Mouse (Mus musculus): ENCODE data around the gene A2ml1. TPM values are rescaled to one million over a fixed set of nuclear protein-coding genes. Genes with fewer than 3 reads are reported as not detected.
"Not testable (repeated sequence)": the region's sequence is repeated elsewhere in the genome, so short reads cannot be mapped to it uniquely, and the experiment has no call there.

A2ml1 gene
- not detected in 2 replicates for polyA plus RNA-seq (2012)

DNA sequence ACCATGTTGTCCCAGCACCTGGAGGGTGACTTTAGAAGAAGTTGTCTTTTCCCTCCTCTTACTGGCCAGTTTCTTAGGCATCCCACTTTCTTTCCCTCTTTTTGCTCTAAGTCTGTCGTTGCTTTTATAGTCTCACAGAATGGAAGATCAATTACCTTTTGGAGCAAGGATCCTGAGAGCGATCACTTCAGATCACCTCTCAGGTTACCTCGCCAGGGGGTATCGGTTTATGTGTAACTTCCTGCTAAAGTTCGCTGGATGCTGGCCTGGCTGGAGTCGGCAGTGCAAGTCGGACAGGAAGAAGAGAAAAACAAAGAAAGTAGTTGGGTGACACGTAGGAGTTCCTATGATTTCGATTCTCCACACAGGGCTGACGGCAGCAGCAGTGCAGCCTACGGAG, at the start of gene A2ml1:
Gene A2ml1, minus strand, starts transcription at position 101 of the 400 bp plus-strand sequence.
- TF ChIP-seq GATA1 (IDR thresholded peaks at IDR 0.05; ENCODE audit: low read length): no peak

GRCm38 (mm10) chr6:128624425-128624824, 43.0 kb upstream of the A2ml1 start:
- TF ChIP-seq GATA1 (IDR thresholded peaks at IDR 0.05; ENCODE audit: low read length): no peak

DNA sequence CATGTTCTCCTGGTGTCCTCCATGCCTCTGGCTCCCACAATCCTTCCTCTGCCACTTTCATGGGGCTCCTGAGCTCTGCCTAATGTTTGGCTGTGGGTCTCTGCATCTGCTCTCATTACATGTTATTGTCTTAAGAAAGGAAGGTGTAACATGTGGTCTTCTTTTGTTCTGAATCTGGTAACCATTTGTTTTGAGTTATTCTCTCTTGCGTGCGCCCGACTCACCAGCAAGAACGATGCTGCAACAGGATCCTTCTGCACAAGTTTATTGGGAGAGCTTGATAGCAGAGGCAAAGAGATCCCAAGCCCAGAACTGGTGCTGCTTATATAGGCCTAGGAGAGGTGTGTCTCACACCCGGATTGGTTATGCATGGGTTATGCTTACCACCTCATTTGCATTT, 42.0 kb upstream of the A2ml1 start, which contains the start of gene Klrb1a:
Gene Klrb1a, minus strand, starts transcription at position 101 of the 400 bp plus-strand sequence.
- not testable (repeated sequence) for TF ChIP-seq GATA1 (IDR thresholded peaks at IDR 0.05; ENCODE audit: low read length)

- no peak for TF ChIP-seq GATA1 (IDR thresholded peaks at IDR 0.05; ENCODE audit: low read length)
Observed at GRCm38 (mm10) chr6:128622733-128623132, 41.3 kb upstream of the A2ml1 start.

DNA sequence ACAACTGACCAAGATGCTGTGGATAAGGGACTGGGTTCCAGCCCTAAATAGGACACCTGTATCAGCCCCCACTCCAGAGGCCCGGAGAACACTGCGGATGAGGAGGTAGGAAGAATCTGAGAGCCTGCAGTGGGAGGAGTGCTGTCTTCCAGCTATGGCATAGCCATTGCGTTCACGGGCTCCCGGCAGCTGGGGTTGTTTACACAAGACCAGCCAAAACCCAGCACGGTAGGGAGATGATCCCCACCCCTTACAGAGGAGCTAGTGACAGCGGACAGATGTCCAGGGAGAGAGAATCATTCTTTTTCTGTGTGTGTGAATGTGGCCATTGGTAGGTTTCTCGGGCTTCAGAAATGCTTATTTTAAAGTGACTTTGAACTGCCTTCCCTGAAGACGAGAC, 24.9 kb upstream of the A2ml1 start:
- TF ChIP-seq GATA1 (IDR thresholded peaks at IDR 0.05; ENCODE audit: low read length): no peak

DNA sequence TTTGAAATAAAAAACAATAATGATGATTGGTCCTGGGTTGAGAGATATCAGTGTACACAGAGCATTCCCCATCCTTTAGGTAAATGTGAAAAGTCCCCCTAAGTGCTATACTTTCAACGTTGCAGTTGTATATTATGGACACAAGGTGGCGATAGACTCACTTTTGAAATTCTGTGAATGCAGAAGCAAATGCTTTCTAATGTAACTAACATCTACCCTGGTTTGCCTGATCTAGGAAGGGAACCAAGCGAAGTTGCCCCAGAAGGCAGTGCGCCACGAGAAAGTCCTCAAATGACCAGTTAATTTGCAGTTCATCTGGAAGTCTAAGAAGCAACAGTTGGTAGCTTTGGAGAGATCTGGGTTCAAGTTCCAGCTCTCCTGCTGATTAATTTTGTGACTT, 23.1 kb upstream of the A2ml1 start:
- TF ChIP-seq GATA1 (IDR thresholded peaks at IDR 0.05; ENCODE audit: low read length): no peak

- no peak for TF ChIP-seq GATA1 (IDR thresholded peaks at IDR 0.05; ENCODE audit: low read length)
Observed at GRCm38 (mm10) chr6:128602463-128603201, 21.2 kb upstream of the A2ml1 start.

- TF ChIP-seq GATA1 (IDR thresholded peaks at IDR 0.05; ENCODE audit: low read length): no peak
Observed at GRCm38 (mm10) chr6:128602026-128602425, 20.6 kb upstream of the A2ml1 start.

GRCm38 (mm10) chr6:128599555-128599954, 18.1 kb upstream of the A2ml1 start:
- TF ChIP-seq GATA1 (IDR thresholded peaks at IDR 0.05; ENCODE audit: low read length): no peak

- no peak for TF ChIP-seq GATA1 (IDR thresholded peaks at IDR 0.05; ENCODE audit: low read length)
Observed at GRCm38 (mm10) chr6:128598256-128599047, 17.0 kb upstream of the A2ml1 start.

DNA sequence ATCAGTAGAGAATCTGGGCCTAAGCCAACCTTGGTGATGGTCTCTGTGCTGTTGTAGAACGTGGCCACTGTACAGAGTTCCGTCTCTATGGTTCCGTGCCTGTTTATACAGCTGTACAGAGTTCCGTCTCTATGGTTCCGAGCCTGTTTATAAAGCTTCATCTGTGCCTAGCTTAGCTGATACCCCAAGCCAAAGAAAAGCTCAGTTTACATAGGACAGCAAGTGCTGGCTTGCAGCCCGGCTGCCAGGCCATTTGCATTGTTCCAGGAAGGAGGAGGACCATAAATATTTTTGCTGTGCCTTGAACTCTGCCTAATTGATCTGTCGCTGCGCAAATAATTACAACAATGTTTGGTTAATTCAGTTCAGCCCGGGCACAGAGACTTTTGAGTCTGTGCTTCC, 15.7 kb upstream of the A2ml1 start:
- no peak for TF ChIP-seq GATA1 (IDR thresholded peaks at IDR 0.05; ENCODE audit: low read length)

GRCm38 (mm10) chr6:128594651-128595050, 13.2 kb upstream of the A2ml1 start:
- TF ChIP-seq GATA1 (IDR thresholded peaks at IDR 0.05; ENCODE audit: low read length): no peak

GRCm38 (mm10) chr6:128589426-128589825, 8.0 kb upstream of the A2ml1 start:
- TF ChIP-seq GATA1 (IDR thresholded peaks at IDR 0.05; ENCODE audit: low read length): no peak

DNA sequence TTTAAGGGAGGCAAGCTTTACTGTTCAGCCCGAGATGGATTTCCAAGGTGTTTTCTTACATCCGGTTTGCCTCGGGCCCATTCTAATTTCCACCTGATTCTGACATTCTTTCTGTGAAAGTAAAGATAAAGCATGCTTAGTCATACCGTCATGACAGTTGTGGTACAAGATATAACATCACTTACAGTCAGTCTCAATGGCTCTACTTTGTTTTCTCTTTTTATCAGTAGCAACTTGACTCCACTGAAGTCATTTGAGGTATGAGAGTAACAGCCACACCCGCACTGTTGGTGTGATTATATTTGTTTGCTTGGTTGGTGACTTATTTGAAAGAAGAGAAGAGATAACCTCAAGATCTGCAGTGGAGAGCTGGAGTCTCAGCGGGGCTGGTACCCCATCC, 6.2 kb upstream of the A2ml1 start:
- TF ChIP-seq GATA1 (IDR thresholded peaks at IDR 0.05; ENCODE audit: low read length): no peak

- no peak for TF ChIP-seq GATA1 (IDR thresholded peaks at IDR 0.05; ENCODE audit: low read length)
Observed at GRCm38 (mm10) chr6:128585642-128586245, 4.3 kb upstream of the A2ml1 start.

DNA sequence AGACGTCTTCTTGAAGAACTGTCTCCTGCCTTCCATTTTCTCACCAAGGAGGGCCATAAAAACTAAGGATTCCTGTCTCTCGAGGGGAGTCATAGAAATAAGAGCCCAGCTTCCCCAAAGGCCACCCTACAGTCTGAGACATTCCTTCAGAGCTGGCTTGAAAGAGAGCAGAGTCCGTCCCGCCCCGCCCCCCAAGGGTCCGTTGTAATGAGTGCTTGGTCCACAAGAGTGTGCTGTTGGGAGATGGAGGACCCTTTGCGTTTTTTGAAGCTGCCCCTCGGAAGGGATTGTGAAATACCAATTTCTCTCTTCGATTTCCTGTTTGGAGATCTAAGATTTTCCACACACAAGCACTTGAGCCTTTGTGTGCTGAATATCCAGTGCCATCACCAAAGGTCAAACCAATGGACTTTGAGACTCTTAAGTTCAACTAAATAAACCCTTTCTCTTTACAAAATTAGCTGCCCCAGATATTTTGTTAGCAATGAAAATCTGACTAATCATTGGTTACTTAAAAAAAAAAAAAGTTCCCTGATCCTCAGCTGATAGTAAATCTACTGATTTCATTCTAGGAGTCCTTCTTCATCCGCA, 2.8 kb upstream of the A2ml1 start:
- no peak for TF ChIP-seq GATA1 (IDR thresholded peaks at IDR 0.05; ENCODE audit: low read length)

Measured in G1E-ER4 (cell line).